Mouse (Mus musculus) G1E (cell line): ENCODE data around the gene Ndc80. TPM values are rescaled to one million over a fixed set of nuclear protein-coding genes. Genes with fewer than 3 reads are reported as not detected.
"Not testable (repeated sequence)": the region's sequence is repeated elsewhere in the genome, so short reads cannot be mapped to it uniquely, and the experiment has no call there.

ENCODE experiments used
- ATAC-seq: 2 replicates; pipeline ENCODE4 v1.8.0; 2016; ENCODE audit warnings: mild to moderate bottlenecking; ENCODE audit not compliant: insufficient number of reproducible peaks, poor library complexity, low FRiP score, severe bottlenecking; ENCODE audit errors: extremely low read depth
- DNase-seq: peaks from one replicate; pipeline ENCODE4 v3.0.0; 2012; ENCODE audit warnings: low spot score
- H3K27me3 ChIP-seq: 2 replicates; pipeline ENCODE4 v1.6.1; 2012; ENCODE audit warnings: mild to moderate bottlenecking, low read length, inconsistent platforms; ENCODE audit not compliant: insufficient read depth
- H3K36me3 ChIP-seq: replicated peaks from 2 replicates; pipeline ENCODE3; 2012; ENCODE audit warnings: mild to moderate bottlenecking, inconsistent platforms
- H3K4me1 ChIP-seq: 2 replicates; pipeline ENCODE4 v1.6.1; 2012; ENCODE audit warnings: low read depth, low read length, inconsistent platforms, mixed read lengths; ENCODE audit not compliant: insufficient read depth
- H3K4me3 ChIP-seq: 2 replicates; pipeline ENCODE4 v1.5.1; 2012; ENCODE audit warnings: low read depth, mild to moderate bottlenecking, inconsistent platforms, low read length, moderate library complexity, mixed read lengths
- H3K9me3 ChIP-seq: replicated peaks from 2 replicates; pipeline ENCODE4 v1.6.1; 2012; ENCODE audit warnings: inconsistent platforms
- CTCF ChIP-seq: IDR thresholded peaks from 2 replicates; pipeline ENCODE4 v1.5.1; 2012; ENCODE audit warnings: low read depth, low read length, inconsistent platforms, mixed read lengths
- GATA1 ChIP-seq: IDR thresholded peaks from 2 replicates; pipeline ENCODE4 v1.6.1; 2012; ENCODE audit warnings: borderline replicate concordance, low read length, inconsistent platforms, mixed read lengths
- GATA2 ChIP-seq: IDR thresholded peaks from 2 replicates; pipeline ENCODE4 v1.6.1; 2012; ENCODE audit warnings: low read depth, low read length, inconsistent platforms, borderline replicate concordance
- POLR2AphosphoS5 ChIP-seq: IDR thresholded peaks from 2 replicates; pipeline ENCODE4 v1.6.1; 2012; ENCODE audit warnings: low read depth, low read length, inconsistent platforms; ENCODE audit not compliant: insufficient replicate concordance
- TAL1 ChIP-seq: conservative IDR thresholded peaks from 2 replicates; pipeline ENCODE4 v1.6.1; 2012; ENCODE audit warnings: low read depth, low read length, inconsistent platforms, mixed read lengths
- polyA plus RNA-seq: library from polyadenylated mRNA; stranded (reverse); fragments of >175 nt; gene quantifications from 2 replicates; pipeline ENCODE4 v1.2.3, GENCODE M21; 2012
- total RNA-seq, 2 experiments: library from RNA; stranded (forward) in 1 of 2; stranded (reverse) in 1 of 2; fragments of 200-1000 nt in 1 of 2; fragments of >200 nt in 1 of 2; fragmentation: Nextera tagmentation in 1 of 2; gene quantifications; 2 replicates each; pipeline ENCODE4 v1.2.3; 2014 to 2017

Ndc80 gene
- total and polyA plus RNA-seq, 3 experiments: 8.3 to 120 (median 110) TPM

- DNase-seq (no peak), ATAC-seq (no peak)
- H3K4me3 ChIP-seq: no peak overlapping the region
- H3K4me1 ChIP-seq: no peaks in the 10 kb centered on the region; the same call in 1 of the 2 replicates
- H3K27me3 ChIP-seq: peaks cover 29% of the 10 kb centered on the region
- no peak for TF ChIP-seq CTCF
- TF ChIP-seq GATA2: no peak
- TF ChIP-seq GATA1: no peak
- TF ChIP-seq POLR2AphosphoS5: no peak
- no peak for TF ChIP-seq TAL1
- no peaks in the 10 kb centered on the region for H3K36me3 ChIP-seq
- H3K9me3 ChIP-seq: no peaks in the 10 kb centered on the region
Measured at GRCm38 (mm10) chr17:71537164-71537563, 10.5 kb upstream of the Ndc80 start.

- not testable (repeated sequence) for ATAC-seq, H3K4me3 ChIP-seq, H3K4me1 ChIP-seq, DNase-seq, H3K36me3 ChIP-seq, H3K9me3 ChIP-seq
- peaks cover 25% of the 10 kb centered on the region for H3K27me3 ChIP-seq
Measured at GRCm38 (mm10) chr17:71535595-71535994, 8.9 kb upstream of the Ndc80 start.

DNA sequence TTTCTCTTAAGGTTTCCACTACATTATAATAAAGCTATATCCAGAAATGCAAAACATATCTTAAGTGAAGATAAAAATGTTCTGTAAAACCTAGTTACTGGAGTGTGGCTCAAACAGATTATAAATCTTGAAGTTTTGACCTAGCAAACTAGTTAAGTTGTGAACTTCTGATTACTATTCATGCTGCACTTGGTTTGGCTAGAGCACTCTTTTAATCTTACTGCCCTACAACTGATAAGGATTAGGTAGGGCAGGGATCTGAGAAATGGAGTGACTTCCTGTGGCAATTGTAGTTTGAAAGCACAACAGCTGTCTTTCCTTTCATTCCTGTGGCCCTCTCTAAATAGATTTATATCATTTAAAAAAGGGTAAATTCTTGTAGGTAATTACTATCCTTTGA, 1.4 kb upstream of the Ndc80 start:
- no peak for TF ChIP-seq GATA1
- TF ChIP-seq POLR2AphosphoS5: no peak
- TF ChIP-seq GATA2: no peak
- no peak for TF ChIP-seq CTCF
- TF ChIP-seq TAL1: no peak
- DNase-seq: no peak
- no peaks in the 10 kb centered on the region for H3K9me3 ChIP-seq
- peaks cover 19% of the 10 kb centered on the region for H3K4me1 ChIP-seq
- ATAC-seq: no peak
- H3K4me3 ChIP-seq: no peak overlapping the region
- peaks cover 8% of the 10 kb centered on the region for H3K36me3 ChIP-seq
- peaks cover 6% of the 10 kb centered on the region; the same call in 1 of the 2 replicates for H3K27me3 ChIP-seq

- ATAC-seq: peak; percentile 24
- peaks cover 5% of the 10 kb centered on the region; the same call in 1 of the 2 replicates for H3K27me3 ChIP-seq
- peak overlapping the region; percentile 91 for H3K4me3 ChIP-seq
- peaks cover 20% of the 10 kb centered on the region for H3K36me3 ChIP-seq
- TF ChIP-seq GATA2: no peak
- TF ChIP-seq TAL1: no peak
- TF ChIP-seq POLR2AphosphoS5: no peak
- no peak for TF ChIP-seq GATA1
- TF ChIP-seq CTCF: no peak
- DNase-seq: peak; percentile 14
- H3K9me3 ChIP-seq: no peaks in the 10 kb centered on the region
- H3K4me1 ChIP-seq: peaks cover 19% of the 10 kb centered on the region
Measured at GRCm38 (mm10) chr17:71526302-71526708, 352 bp downstream of the Ndc80 start.

DNA sequence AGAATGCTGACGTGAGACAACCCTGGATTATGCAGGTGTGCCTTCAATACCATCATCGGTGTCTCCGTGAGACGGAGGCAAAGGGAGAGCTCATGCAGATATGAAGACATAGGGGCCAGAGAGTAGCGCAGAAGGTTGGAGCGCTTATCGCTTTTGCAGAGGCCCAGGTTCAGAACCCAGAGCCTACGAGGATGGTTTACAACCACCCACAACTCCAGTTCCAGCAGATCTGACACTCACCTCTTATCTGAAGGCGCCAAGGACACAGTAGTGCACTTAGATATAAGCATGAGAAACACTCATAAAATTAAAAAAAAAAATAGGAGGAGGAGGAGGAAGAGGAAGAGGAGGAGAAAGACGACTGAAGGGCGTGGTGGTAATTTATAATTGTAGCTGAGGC, 16.4 kb downstream of the Ndc80 start:
- H3K36me3 ChIP-seq: peaks cover 84% of the 10 kb centered on the region
- H3K4me1 ChIP-seq: peaks cover 16% of the 10 kb centered on the region
- DNase-seq (no peak), ATAC-seq (peak; percentile 79)
- TF ChIP-seq TAL1 (peak; percentile 42; the same call in 1 of the 2 replicates), GATA2 (no peak), GATA1 (no peak)
- H3K27me3 ChIP-seq: no peaks in the 10 kb centered on the region
- H3K9me3 ChIP-seq: no peaks in the 10 kb centered on the region
- H3K4me3 ChIP-seq: no peak overlapping the region; the same call in 1 of the 2 replicates

DNA sequence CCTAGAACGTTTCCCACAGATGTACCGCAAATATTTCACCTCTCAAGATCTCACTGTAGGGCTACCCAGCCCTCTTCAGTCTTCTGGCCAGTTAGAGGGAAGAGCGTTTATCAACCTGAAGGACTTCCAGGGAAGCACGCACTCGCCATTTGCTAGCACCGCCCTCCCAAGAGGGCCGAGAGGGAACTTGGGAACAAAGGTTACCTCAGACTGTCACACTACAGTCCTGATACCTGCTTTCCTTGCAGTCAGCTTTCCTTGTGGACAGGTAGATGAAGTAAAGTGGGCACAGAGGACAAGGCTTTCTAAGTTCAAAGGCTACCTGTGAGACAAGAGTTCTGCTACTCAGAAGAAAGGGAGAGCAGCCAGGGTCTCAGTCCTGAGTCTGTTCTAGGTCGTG, 19.8 kb downstream of the Ndc80 start:
- no peak overlapping the region for H3K4me3 ChIP-seq
- H3K36me3 ChIP-seq: peaks cover 84% of the 10 kb centered on the region
- ATAC-seq (no peak), DNase-seq (no peak)
- no peaks in the 10 kb centered on the region for H3K9me3 ChIP-seq
- TF ChIP-seq CTCF (no peak), GATA2 (no peak), GATA1 (no peak), TAL1 (no peak), POLR2AphosphoS5 (no peak)
- H3K27me3 ChIP-seq: no peaks in the 10 kb centered on the region
- H3K4me1 ChIP-seq: peaks cover 16% of the 10 kb centered on the region

DNA sequence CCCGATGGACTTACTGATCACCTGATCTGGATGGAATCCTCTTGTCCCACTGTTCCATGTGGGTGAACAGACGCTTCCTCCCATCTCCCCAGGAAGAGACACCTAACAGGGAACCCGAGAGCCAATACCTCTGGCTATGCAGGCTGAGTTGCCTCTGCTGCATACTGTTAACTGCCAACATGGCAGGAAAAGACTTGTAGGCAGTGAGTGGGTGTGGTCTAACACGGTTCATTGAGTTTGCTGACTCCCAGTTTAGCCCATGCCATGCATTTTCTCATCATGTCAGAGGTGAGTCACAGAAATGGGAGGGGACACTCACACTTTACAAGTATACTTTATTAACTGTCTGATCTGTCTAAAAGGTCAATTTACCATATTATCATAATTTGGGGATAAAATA, 30.9 kb downstream of the Ndc80 start:
- no peak for TF ChIP-seq POLR2AphosphoS5
- no peak for TF ChIP-seq TAL1
- no peak for TF ChIP-seq GATA2
- TF ChIP-seq CTCF: no peak
- TF ChIP-seq GATA1: no peak
- H3K4me3 ChIP-seq: no peak overlapping the region
- ATAC-seq: peak; percentile 43
- H3K36me3 ChIP-seq: peaks cover 58% of the 10 kb centered on the region
- peaks cover 14% of the 10 kb centered on the region for H3K4me1 ChIP-seq
- H3K9me3 ChIP-seq: no peaks in the 10 kb centered on the region
- no peaks in the 10 kb centered on the region for H3K27me3 ChIP-seq
- DNase-seq: no peak
